Mouse (Mus musculus) kidney, postnatal 4 days (tissue): Measurements from ENCODE around the gene Gas7.

ENCODE experiments used
- DNase-seq, 2 experiments: peaks; one replicate each; pipeline ENCODE4 v3.0.0; 2021; ENCODE audit warnings: mixed read lengths in 2 of 2

Gene Gas7

DNA sequence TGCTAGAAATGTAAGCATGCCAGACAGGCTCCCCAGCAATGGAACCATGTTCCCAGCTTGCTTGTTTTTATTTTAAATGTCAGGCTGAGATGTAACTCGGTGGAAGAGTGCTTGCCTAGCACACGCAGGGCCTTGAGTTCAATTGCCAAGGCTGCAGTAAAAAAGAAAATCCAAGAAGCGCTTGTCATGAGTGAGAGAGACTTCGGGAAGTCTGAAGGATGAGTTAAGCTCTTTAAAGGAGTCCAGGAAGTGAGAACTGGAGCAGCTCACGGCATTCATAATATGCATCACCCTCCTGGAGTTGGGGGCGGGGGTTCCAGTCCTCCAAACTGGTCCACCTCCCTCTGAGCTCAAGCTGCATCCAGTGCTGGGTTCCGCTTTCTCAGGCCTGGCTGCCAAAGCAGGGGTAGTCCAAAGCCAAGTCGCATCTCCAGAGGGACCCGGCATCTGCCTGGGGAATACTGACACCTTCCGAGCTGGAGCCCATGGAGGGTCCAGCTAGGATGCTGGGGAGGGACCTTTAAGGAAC lies 34.5 kb downstream of the Gas7 start:
- DNase-seq = no peak

- DNase-seq = no peak
Measured at GRCm38 (mm10) chr11:67496796-67497195, 41.6 kb downstream of the Gas7 start.

GRCm38 (mm10) chr11:67500115-67500514 lies 44.9 kb downstream of the Gas7 start:
- DNase-seq = no peak

DNA sequence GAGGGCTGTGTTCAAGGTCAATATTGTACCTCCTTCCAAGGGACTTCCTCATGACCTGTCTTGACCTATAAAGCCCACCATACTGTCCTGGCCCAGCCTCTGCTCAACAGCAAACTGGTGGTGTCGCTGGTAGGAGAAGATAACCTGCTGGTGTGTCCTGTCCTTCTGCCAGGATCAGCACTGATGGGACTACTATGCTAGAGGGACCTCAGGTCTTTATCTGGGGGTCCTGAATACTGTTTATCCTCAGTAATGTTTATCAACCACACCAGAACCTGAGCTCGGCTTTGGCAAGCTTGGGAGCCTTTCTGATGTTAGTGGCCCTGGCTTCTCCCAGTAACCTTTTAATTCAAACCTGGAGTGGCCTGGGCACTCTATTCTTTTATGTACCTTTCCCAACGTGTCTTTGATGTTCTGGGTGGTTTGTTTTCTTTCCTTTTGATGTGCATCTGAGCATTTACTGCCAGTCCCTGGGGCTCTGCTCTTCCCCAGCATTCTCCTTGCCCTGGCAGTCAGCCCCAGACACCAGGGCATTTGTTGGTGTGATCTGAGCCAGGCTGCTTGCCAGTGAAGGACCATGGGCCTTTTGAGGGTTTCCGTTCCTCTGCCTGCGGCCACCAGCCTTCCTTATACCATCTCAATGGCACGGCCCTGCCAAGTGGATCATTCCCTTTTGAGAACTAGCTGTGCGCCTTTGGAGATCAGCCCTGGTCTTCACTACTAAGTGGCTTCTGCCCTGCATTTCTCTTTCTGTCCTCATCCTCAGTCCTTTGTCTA lies 46.4 kb downstream of the Gas7 start:
- DNase-seq = no peak

DNA sequence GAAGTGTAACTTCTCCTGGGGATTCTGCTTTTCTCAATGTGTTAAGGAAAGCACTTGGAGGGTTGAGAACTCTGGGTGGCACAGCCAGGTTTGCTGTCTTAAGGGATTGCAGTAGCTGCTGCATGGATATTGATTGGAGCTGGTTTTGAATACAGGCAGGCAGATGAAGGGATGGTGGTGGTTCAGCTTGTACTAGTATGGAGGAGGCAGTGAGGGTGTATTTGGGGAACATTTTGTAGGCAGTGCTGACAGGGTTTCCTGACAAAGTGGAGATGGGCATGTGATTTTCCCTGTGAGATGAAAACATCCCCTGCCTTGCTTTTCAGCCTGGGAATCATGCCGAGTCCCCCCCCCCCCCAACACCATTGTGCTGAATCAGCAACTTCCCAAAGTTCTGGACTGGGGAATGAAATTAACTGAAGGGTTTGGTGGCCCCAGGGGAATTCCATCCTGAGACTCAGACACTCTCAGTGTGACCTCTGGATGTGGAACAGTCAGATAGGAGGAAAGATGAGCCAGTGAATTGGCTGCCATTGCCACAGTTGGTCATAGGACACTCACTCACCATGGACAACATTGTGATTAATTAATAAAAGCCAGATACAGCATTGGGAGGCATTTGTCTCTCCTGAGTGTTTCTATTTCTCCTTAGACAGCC lies 54.1 kb downstream of the Gas7 start:
- DNase-seq = no peak

DNA sequence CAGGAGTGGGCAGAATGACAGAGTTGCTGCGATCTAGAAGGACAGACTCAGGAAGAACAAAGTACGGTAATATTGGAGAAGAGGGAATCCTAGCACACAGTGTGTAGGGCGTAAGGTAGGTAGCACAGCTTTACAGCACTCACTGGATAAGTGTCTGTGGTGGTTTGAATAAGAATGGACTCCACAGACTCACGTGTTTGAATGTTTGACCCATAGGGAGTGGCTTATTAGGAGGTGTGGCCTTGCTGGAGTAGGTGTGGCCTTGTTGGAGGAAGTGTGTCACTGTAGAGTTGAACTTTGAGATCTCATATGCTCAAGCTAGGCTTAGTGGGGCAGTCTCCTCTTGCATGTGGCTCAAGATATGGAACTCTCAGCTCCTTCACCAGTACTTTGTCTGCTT lies 55.6 kb downstream of the Gas7 start:
- no peak for DNase-seq

DNA sequence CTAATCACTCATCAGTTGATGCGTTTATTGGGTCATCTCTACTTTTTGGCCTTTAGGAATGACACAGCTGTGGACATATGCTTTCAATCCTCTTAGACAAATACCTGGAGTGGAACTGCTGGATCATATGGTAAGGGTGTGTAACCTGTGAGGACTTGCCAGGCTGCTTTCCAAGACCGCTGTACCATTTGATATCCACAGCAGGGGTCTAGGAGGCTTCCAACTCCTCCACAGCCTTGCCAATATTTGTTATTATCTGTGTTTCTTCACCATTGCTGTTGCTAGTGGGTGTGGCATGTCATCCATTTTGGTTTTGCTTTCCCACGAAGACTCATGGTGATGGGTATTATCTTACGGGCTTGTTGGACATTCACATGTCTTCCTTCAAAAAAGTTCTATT lies 57.8 kb downstream of the Gas7 start:
- DNase-seq = no peak

GRCm38 (mm10) chr11:67514401-67514800 lies 59.2 kb downstream of the Gas7 start:
- DNase-seq = peak; percentile 29 to 60

DNA sequence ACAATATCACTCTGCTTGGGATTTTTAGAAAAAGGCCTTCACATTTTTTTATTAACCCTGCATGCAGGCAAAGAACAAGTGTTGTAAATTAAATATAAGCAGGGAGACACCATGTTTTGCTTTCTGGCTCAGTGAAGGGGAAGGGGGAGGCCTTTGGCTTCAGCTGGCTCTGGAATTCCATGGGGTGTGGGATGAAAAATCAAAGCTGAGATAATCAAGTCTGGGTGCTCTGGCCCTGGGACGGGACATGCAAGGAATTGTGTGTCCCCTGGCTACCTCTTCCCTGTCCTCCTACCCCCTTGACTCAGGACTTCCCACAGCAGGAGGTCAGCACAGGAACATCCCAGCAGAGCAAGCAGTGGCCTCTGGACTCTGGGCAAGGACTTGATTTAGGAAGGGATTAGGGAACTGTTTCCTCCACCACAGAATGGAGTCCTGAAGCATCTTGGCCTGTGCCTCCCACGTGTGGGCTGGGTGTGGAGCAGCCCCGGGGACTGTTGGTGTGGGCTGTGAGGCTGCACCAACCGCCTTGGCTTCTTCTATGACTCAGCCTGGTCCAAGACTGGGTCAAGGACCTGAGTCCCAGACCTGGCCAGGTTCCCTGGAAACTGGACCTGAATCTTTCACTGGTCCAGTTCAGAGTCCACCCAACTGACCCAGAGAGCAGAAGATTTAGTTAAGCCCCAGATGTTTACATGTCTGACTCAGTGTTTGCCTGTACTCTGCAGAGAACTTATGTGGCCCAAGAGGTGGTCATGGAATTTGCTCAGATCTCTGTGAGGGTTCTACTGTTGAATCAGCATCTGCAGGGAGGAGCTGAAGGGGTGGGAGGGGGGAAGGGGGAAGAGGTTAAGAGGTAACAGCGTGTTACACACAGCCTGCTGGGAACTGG lies 60.0 kb downstream of the Gas7 start:
- DNase-seq = peak; percentile 63 to 76

DNA sequence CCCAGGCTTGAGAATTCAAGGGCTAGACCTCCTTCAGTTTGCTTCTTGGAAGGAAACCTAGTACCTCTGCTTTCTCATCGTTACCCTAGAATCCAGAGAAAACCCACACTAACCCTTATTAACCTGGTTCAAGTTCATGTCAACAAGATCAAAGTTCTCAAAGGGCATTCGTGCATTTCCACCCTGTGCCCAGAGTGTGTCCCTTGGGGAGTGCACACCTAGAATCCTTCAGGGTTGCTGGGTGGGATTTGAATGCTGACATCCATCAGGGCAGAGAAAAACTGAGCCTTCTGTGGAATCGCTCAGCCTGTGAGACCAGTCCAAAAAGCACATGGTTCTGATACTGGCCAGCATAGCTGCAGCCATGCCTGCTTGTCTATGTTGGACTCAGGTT lies 60.7 kb downstream of the Gas7 start:
- DNase-seq = no peak

DNA sequence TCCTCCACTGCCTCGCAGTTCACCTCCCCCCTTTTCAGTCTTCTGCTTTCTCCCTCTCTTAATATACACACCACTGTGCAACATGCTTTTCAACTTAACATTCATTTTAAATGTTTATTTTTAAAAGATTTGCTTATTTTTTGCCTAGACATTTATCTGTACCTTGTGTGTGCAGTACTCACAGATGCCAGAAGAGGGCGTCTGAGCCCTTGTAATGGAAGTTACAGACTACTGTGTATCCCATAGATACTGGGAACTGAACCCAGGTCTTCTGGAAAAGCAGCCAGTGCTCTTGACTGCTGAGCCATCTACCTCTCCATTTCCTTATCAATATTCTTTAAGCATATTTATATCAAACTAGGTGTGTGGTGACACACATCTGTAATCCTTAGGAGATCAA lies 62.5 kb downstream of the Gas7 start:
- peak in 1 of 2 experiments; percentile 33 for DNase-seq

- DNase-seq = no peak
Measured at GRCm38 (mm10) chr11:67518985-67519384, 63.7 kb downstream of the Gas7 start.

GRCm38 (mm10) chr11:67522671-67523070 lies 67.4 kb downstream of the Gas7 start:
- no peak for DNase-seq

GRCm38 (mm10) chr11:67523806-67524205 lies 68.6 kb downstream of the Gas7 start:
- peak; percentile 59 to 71 for DNase-seq

DNA sequence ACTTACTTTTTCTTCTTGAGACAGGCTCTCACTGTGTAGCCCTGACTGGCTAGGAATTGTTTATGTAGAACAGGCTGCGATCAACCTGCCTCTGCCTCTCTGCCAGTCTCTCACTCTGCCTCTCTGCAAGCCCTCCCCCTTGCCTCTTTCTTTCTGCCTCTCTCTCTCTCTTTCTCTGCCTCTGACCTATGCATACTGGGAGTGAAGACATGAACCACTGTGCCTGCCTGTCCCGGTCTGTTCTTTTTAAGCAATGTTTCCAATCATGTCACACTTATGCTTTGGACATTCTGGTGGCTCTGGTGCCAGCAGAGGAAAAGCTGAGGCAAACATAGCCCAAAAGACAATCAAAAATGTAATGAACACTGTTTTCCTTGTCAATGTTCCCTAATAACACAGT lies 69.5 kb downstream of the Gas7 start:
- no peak for DNase-seq

- DNase-seq = no peak
Measured at GRCm38 (mm10) chr11:67525841-67526240, 70.6 kb downstream of the Gas7 start.

DNA sequence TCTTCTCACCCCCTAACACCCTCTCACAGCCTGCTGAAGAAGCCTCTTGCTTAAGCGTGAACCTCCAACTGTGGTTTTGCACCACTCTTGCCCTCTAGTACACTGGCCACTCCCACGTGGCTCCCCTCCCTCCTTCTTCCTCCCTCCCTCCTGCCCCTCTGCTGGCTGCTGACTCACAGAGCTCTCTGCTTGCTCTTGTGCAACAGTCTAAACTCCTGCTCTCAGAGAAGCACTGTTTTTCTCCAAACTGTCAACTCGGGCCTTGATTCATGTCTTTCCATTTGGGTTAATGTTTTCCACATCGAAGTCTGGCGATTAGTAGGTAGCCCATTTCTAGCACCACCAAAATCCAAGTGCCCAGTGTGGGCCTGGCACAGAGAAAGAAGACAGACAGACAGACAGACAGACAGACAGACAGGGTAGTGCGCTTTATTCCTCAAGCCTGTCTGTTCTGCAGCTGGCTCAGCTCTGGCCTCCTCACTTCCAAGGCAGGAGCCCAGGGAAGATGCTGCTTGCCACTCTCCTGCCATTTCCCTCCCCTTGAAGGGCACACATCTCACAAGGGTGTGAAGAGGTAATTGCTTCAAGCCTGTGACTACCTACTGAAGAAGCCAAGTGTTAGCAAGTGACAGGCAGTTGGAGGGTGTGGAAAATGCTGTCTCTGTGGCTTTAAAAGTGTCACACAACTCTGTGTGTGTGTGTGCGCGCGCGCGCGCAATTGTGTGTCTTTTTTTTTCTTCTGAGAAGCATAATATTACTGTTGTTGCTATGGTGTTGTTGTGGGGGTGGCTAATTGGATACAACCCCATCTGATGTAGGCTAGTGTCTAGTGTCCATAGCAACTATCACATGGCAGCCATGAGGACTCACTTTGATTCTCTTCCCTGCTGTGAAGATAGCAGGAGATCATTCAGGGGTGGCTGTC lies 71.6 kb downstream of the Gas7 start:
- peak; percentile 70 to 81 for DNase-seq

- DNase-seq = no peak
Measured at GRCm38 (mm10) chr11:67531286-67531685, 76.0 kb downstream of the Gas7 start.

GRCm38 (mm10) chr11:67531926-67532565 lies 76.8 kb downstream of the Gas7 start:
- DNase-seq = peak in 1 of 2 experiments; percentile 10

- DNase-seq = peak in 1 of 2 experiments; percentile 24
Measured at GRCm38 (mm10) chr11:67532728-67533127, 77.5 kb downstream of the Gas7 start.

- no peak for DNase-seq
Measured at GRCm38 (mm10) chr11:67533151-67533550, 77.9 kb downstream of the Gas7 start.
